16 mouse cellular contexts compared by ENCODE assay signal in the genomic region with DNA sequence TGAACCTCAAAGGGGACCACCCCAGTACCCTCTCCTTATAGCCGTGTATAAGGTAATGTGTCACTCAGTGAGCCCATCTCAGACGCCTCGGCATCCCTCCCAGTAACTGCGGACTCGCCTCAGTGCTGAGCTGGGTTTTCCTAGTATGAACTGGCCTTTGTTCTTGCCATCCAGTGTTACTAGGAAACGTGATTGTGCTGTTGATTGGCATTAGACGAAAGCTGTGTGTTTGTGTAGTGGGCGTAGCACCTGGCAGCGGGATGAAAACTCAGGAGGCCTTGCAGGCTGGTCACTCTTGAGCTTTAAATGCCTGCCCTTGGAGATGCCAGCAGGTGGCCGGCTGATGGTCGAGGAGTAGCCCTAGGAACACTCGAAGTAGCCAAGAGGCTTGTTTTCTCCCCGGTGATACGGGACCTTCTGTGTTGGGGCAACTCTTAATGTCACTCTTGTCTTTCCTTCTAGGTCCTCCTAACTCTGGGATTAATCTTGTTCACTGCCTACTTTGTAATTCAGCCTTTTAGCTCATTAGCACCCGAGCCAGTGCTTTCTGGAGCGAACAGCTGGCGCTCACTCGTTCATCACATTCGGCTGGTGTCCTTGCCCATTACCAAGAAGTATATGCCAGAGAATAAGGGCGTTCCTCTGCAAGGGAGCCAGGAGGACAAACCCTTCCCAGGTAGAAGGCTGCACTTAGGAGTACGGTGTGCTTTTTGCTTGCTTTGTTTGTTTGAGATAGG. TPM values are rescaled to one million over a fixed set of nuclear protein-coding genes. Genes with fewer than 3 reads are reported as not detected.
DNase-seq lines count a peak whose midpoint lies in the region; ATAC-seq and TF ChIP-seq lines count a peak whose summit lies in the region.
"Had no signal": no experiment of that assay in that cellular context is flagged by ENCODE, and none has a peak within 500 bp of the region (broad histone marks: within the 10 kb centered on the region; RNA-seq: fewer than 3 reads in every experiment).

No protein-coding gene starts in this region.

- WGBS in forebrain, embryonic 10.5 days = 62% methylated on average over 21 of the region's 21 CpGs
- 59% methylated on average over 21 of the region's 21 CpGs for WGBS in hindbrain, embryonic 12.5 days
- WGBS in midbrain, embryonic 15.5 days = 50% methylated on average over 21 of the region's 21 CpGs
- 85% methylated on average over 21 of the region's 21 CpGs for WGBS in liver, postnatal 0 days (ENCODE audit: insufficient replicate concordance)

- peaks cover 5% of the 10 kb centered on the region; the same call in 1 of the 2 replicates for H3K9me3 ChIP-seq in forebrain, embryonic 10.5 days
- H3K9me3 ChIP-seq in hindbrain, embryonic 12.5 days (replicated peaks) = no peaks in the 10 kb centered on the region
- H3K9me3 ChIP-seq in midbrain, embryonic 15.5 days = no peaks in the 10 kb centered on the region
- no peaks in the 10 kb centered on the region for H3K9me3 ChIP-seq in liver, postnatal 0 days (ENCODE audit: low read length)
- H3K9me3 ChIP-seq: embryonic facial prominence, embryonic 13.5 days had no signal

- H3K4me1 ChIP-seq in forebrain, embryonic 10.5 days = peaks cover 26% of the 10 kb centered on the region
- H3K4me1 ChIP-seq in hindbrain, embryonic 12.5 days = no peaks in the 10 kb centered on the region
- H3K4me1 ChIP-seq in midbrain, embryonic 15.5 days = peaks cover 7% of the 10 kb centered on the region; the same call in 1 of the 2 replicates
- peaks cover 6% of the 10 kb centered on the region; the same call in 1 of the 2 replicates for H3K4me1 ChIP-seq in liver, postnatal 0 days (ENCODE audit: insufficient read depth)
- H3K4me1 ChIP-seq: embryonic facial prominence, embryonic 13.5 days; limb, embryonic 10.5 days had no signal

- H3K9ac ChIP-seq in hindbrain, embryonic 12.5 days = no peak overlapping the region
- H3K9ac ChIP-seq in midbrain, embryonic 15.5 days = no peak overlapping the region
- no peak overlapping the region for H3K9ac ChIP-seq in liver, postnatal 0 days (replicated peaks)
- H3K9ac ChIP-seq: embryonic facial prominence, embryonic 13.5 days; liver, embryonic 14.5 days had no signal

- no peaks in the 10 kb centered on the region for H3K27me3 ChIP-seq in forebrain, embryonic 10.5 days (ENCODE audit: poor library complexity, severe bottlenecking)
- no peaks in the 10 kb centered on the region for H3K27me3 ChIP-seq in hindbrain, embryonic 12.5 days
- no peaks in the 10 kb centered on the region for H3K27me3 ChIP-seq in midbrain, embryonic 15.5 days (replicated peaks)
- no peaks in the 10 kb centered on the region for H3K27me3 ChIP-seq in liver, postnatal 0 days (ENCODE audit: insufficient read depth, low read length)
- H3K27me3 ChIP-seq: embryonic facial prominence, embryonic 13.5 days had no signal

- peak; percentile 54 to 73 for DNase-seq in lung, adult 18-20 months
- no peak for DNase-seq in lung, postnatal 14 days
- peak; percentile 44 for DNase-seq in forebrain, embryonic 10.5 days (ENCODE audit: extremely low spot score, low spot score)
- DNase-seq in liver, postnatal 0 days = no peak
- no peak for DNase-seq in heart, postnatal 10 days
- DNase-seq: adrenal gland, postnatal 25 days; cerebellum, adult 11 months; gastrocnemius, postnatal 25 days; spleen, adult 18-20 months had no signal

- H3K36me3 ChIP-seq in forebrain, embryonic 10.5 days (replicated peaks) = peaks cover 54% of the 10 kb centered on the region
- H3K36me3 ChIP-seq in hindbrain, embryonic 12.5 days = peaks cover 34% of the 10 kb centered on the region
- H3K36me3 ChIP-seq in midbrain, embryonic 15.5 days (replicated peaks) = peaks cover 13% of the 10 kb centered on the region; the same call in 1 of the 2 replicates
- H3K36me3 ChIP-seq in liver, postnatal 0 days (replicated peaks; ENCODE audit: insufficient read depth, low read length) = peaks cover 58% of the 10 kb centered on the region

- peak overlapping the region; percentile 2; the same call in 1 of the 2 replicates for H3K4me3 ChIP-seq in forebrain, embryonic 10.5 days
- no peak overlapping the region for H3K4me3 ChIP-seq in hindbrain, embryonic 12.5 days
- H3K4me3 ChIP-seq in midbrain, embryonic 15.5 days = no peak overlapping the region
- H3K4me3 ChIP-seq in liver, postnatal 0 days (ENCODE audit: low read depth, low read length) = no peak overlapping the region
- H3K4me3 ChIP-seq: embryonic facial prominence, embryonic 13.5 days; limb, embryonic 10.5 days had no signal

- no peak for TF ChIP-seq EP300 in liver, postnatal 0 days (IDR thresholded peaks at IDR 0.05; ENCODE audit: low read depth)

- intact Hi-C loops in heart, postnatal 10 days (cut with DNase I) = no loop called here

- TF ChIP-seq CTCF in liver, postnatal 0 days (IDR thresholded peaks at IDR 0.05; ENCODE audit: low read depth) = no peak

- peak overlapping the region; percentile 74 for H3K27ac ChIP-seq in forebrain, embryonic 10.5 days
- peak overlapping the region; percentile 14; the same call in 1 of the 2 replicates for H3K27ac ChIP-seq in hindbrain, embryonic 12.5 days
- H3K27ac ChIP-seq in midbrain, embryonic 15.5 days = 0 out of 2 replicates have a peak overlapping the region, but pooled peaks have one; percentile 15
- H3K27ac ChIP-seq in liver, postnatal 0 days (ENCODE audit: low read depth) = no peak overlapping the region
- H3K27ac ChIP-seq: embryonic facial prominence, embryonic 13.5 days; kidney, postnatal 0 days; limb, embryonic 10.5 days; liver, embryonic 14.5 days had no signal

- ATAC-seq in hindbrain, embryonic 12.5 days (ENCODE audit: low FRiP score) = no peak
- no peak for ATAC-seq in midbrain, embryonic 15.5 days (replicated peaks)
- ATAC-seq in cerebellum, adult (ENCODE audit: insufficient number of reproducible peaks, low FRiP score, low TSS enrichment) = no peak
- no peak for ATAC-seq in liver, postnatal 0 days

- H3K4me2 ChIP-seq in hindbrain, embryonic 12.5 days (replicated peaks) = no peak overlapping the region
- no peak overlapping the region for H3K4me2 ChIP-seq in midbrain, embryonic 15.5 days
- H3K4me2 ChIP-seq in liver, postnatal 0 days (ENCODE audit: low read depth, low read length) = no peak overlapping the region
- H3K4me2 ChIP-seq: embryonic facial prominence, embryonic 13.5 days had no signal

RNA-seq across cellular contexts. Expression of a gene that starts 13.8 kb away (rescaled TPM):
- 54.6 and 56.6 TPM in 2 replicates for polyA plus RNA-seq in forebrain, embryonic 10.5 days (2016; fragmentation: Nextera tagmentation; extraction: Ambion mirVana)
- 72.5 and 76.9 TPM in 2 replicates for polyA plus RNA-seq in hindbrain, embryonic 12.5 days (2016; fragmentation: Nextera tagmentation; extraction: Ambion mirVana)
- polyA plus RNA-seq in midbrain, embryonic 15.5 days (2015; fragmentation: Nextera tagmentation; extraction: Ambion mirVana) = 112 and 114 TPM in 2 replicates
- polyA plus RNA-seq in liver, postnatal 0 days (2015; fragmentation: Nextera tagmentation; extraction: Ambion mirVana) = 101 and 105 TPM in 2 replicates
- total RNA-seq in heart, postnatal 10 days (2021) = 100 to 1,000 TPM; 193 to 194 TPM

RNA-seq across cellular contexts. Expression of a gene that starts 18.4 kb away (rescaled TPM):
- 230 and 235 TPM in 2 replicates for polyA plus RNA-seq in forebrain, embryonic 10.5 days (2016; fragmentation: Nextera tagmentation; extraction: Ambion mirVana)
- 102 and 105 TPM in 2 replicates for polyA plus RNA-seq in hindbrain, embryonic 12.5 days (2016; fragmentation: Nextera tagmentation; extraction: Ambion mirVana)
- polyA plus RNA-seq in midbrain, embryonic 15.5 days (2015; fragmentation: Nextera tagmentation; extraction: Ambion mirVana) = 113 and 119 TPM in 2 replicates
- 36.1 and 42.1 TPM in 2 replicates for polyA plus RNA-seq in liver, postnatal 0 days (2015; fragmentation: Nextera tagmentation; extraction: Ambion mirVana)
- total RNA-seq in heart, postnatal 10 days (2021) = 10 to 100 TPM; 31.2 to 34.1 TPM

RNA-seq across cellular contexts. Expression of a gene that starts 35.1 kb away (rescaled TPM):
- polyA plus RNA-seq in forebrain, embryonic 10.5 days (2016; fragmentation: Nextera tagmentation; extraction: Ambion mirVana) = 0.71 and 0.73 TPM in 2 replicates
- polyA plus RNA-seq in hindbrain, embryonic 12.5 days (2016; fragmentation: Nextera tagmentation; extraction: Ambion mirVana) = 0.97 and 1.2 TPM in 2 replicates
- 3.6 and 4.0 TPM in 2 replicates for polyA plus RNA-seq in midbrain, embryonic 15.5 days (2015; fragmentation: Nextera tagmentation; extraction: Ambion mirVana)
- 2.1 and 2.2 TPM in 2 replicates for polyA plus RNA-seq in liver, postnatal 0 days (2015; fragmentation: Nextera tagmentation; extraction: Ambion mirVana)
- 10 to 100 TPM; 26.9 to 33.9 TPM for total RNA-seq in heart, postnatal 10 days (2021)

RNA-seq across cellular contexts. Expression of a gene that starts 44.4 kb away (rescaled TPM):
- polyA plus RNA-seq in forebrain, embryonic 10.5 days (2016; fragmentation: Nextera tagmentation; extraction: Ambion mirVana) = 5.3 and 6.2 TPM in 2 replicates
- 6.0 and 6.1 TPM in 2 replicates for polyA plus RNA-seq in hindbrain, embryonic 12.5 days (2016; fragmentation: Nextera tagmentation; extraction: Ambion mirVana)
- polyA plus RNA-seq in midbrain, embryonic 15.5 days (2015; fragmentation: Nextera tagmentation; extraction: Ambion mirVana) = 38.3 and 41.3 TPM in 2 replicates
- polyA plus RNA-seq in liver, postnatal 0 days (2015; fragmentation: Nextera tagmentation; extraction: Ambion mirVana) = 0.33 and 0.46 TPM in 2 replicates
- total RNA-seq in heart, postnatal 10 days (2021) = 1 to 10 TPM; 2.7 to 5.7 TPM

Comparison
In these comparisons a context has a peak if more than half of its experiments do, and no peak if none do; other contexts are left out.
1. DNase-seq: peak in lung, adult 18-20 months (2 of 2) and forebrain, embryonic 10.5 days (single experiment); none in lung, postnatal 14 days (single experiment), liver, postnatal 0 days (single experiment) and heart, postnatal 10 days (0 of 2).